Mouse (Mus musculus) thymus, adult 2 months (tissue): ENCODE measurements around the gene Ltbp2. TPM values are rescaled to one million over a fixed set of nuclear protein-coding genes. Genes with fewer than 3 reads are reported as not detected.

Experiments used
- DNase-seq: peaks from one replicate; pipeline ENCODE4 v3.0.0; 2021
- H3K27ac ChIP-seq: fragments of 200-500 bp; 2 replicates; pipeline ENCODE4 v1.5.1; 2012; ENCODE audit warnings: low read length, control low read depth; ENCODE audit not compliant: control insufficient read depth, insufficient read depth
- H3K27me3 ChIP-seq: fragments of 200-500 bp; 2 replicates; pipeline ENCODE4 v1.6.1; 2012; ENCODE audit warnings: mild to moderate bottlenecking, low read length, moderate library complexity, mixed read lengths; ENCODE audit not compliant: control insufficient read depth, insufficient read depth
- H3K36me3 ChIP-seq: fragments of 200-500 bp; 2 replicates; pipeline ENCODE4 v1.6.1; 2012; ENCODE audit warnings: mild to moderate bottlenecking, low read length, moderate library complexity; ENCODE audit not compliant: control insufficient read depth, insufficient read depth
- H3K4me1 ChIP-seq: fragments of 200-500 bp; replicated peaks from 2 replicates; pipeline ENCODE4 v1.6.1; 2012; ENCODE audit warnings: low read length; ENCODE audit not compliant: control insufficient read depth, insufficient read depth
- H3K4me3 ChIP-seq: fragments of 200-500 bp; 2 replicates; pipeline ENCODE4 v1.5.1; 2012; ENCODE audit warnings: mild to moderate bottlenecking, low read length, control low read depth, moderate library complexity; ENCODE audit not compliant: control insufficient read depth, insufficient read depth
- CTCF ChIP-seq: fragments of 200-500 bp; IDR thresholded peaks from 2 replicates; pipeline ENCODE4 v1.5.1; 2012; ENCODE audit warnings: mild to moderate bottlenecking, control low read depth, low read length, moderate library complexity, borderline replicate concordance; ENCODE audit not compliant: control insufficient read depth, poor library complexity, insufficient read depth; ENCODE audit errors: extremely low read depth
- POLR2A ChIP-seq: fragments of 200-500 bp; IDR thresholded peaks from 2 replicates; pipeline ENCODE4 v1.6.1; 2012; ENCODE audit warnings: mild to moderate bottlenecking, low read length, control low read depth, moderate library complexity; ENCODE audit not compliant: control insufficient read depth, poor library complexity, insufficient read depth; ENCODE audit errors: extremely low read depth
- WGBS: fragments of 180-500 bp; shearing (Covaris S2); methylation state at CpG from one replicate; pipeline ENCODE4 v1.1.7; 2018; 5-methylcytosine and 5-hydroxymethylcytosine counted together
- polyA plus RNA-seq: library from polyadenylated mRNA; depleted of rRNA; stranded (reverse); fragments of >200 nt; gene quantifications from 2 replicates; pipeline ENCODE4 v1.2.3, GENCODE M21; 2012

The Ltbp2 gene
- polyA plus RNA-seq, 1 experiment: 14.3 TPM

- TF ChIP-seq POLR2A (no peak), CTCF (no peak)
- Histone ChIP-seq H3K36me3 (no peaks in the 10 kb centered on the region), H3K4me1 (no peaks in the 10 kb centered on the region), H3K4me3 (no peak overlapping the region), H3K27ac (no peak overlapping the region), H3K27me3 (no peaks in the 10 kb centered on the region)
- DNase-seq: no peak
- WGBS: 88% methylated on average over 4 of the region's 4 CpGs
These were observed 6.5 kb upstream of the Ltbp2 start for GRCm38 (mm10) chr12:84882796-84883195.

- Histone ChIP-seq H3K4me1 (no peaks in the 10 kb centered on the region; the same call in 1 of the 2 replicates), H3K27me3 (peaks cover 13% of the 10 kb centered on the region; the same call in 1 of the 2 replicates), H3K27ac (no peak overlapping the region), H3K36me3 (no peaks in the 10 kb centered on the region), H3K4me3 (no peak overlapping the region)
- DNase-seq: no peak
- TF ChIP-seq POLR2A (no peak), CTCF (no peak)
- 61% methylated on average over 11 of the region's 11 CpGs for WGBS
These were observed 3.8 kb upstream of the Ltbp2 start for GRCm38 (mm10) chr12:84880091-84880490.

- TF ChIP-seq CTCF: no peak
- Histone ChIP-seq H3K36me3 (no peaks in the 10 kb centered on the region), H3K27ac (no peak overlapping the region), H3K4me3 (peak overlapping the region; percentile 6), H3K4me1 (no peaks in the 10 kb centered on the region; the same call in 1 of the 2 replicates), H3K27me3 (peaks cover 17% of the 10 kb centered on the region; the same call in 1 of the 2 replicates)
- 2% methylated on average over 59 of the region's 59 CpGs for WGBS
- peak; percentile 8 for DNase-seq
These were observed 411 bp downstream of the Ltbp2 start for GRCm38 (mm10) chr12:84875761-84876480.

GRCm38 (mm10) chr12:84873434-84873833 is 2.9 kb downstream of the Ltbp2 start:
- peaks cover 17% of the 10 kb centered on the region; the same call in 1 of the 2 replicates for H3K27me3 ChIP-seq
- H3K36me3 ChIP-seq: no peaks in the 10 kb centered on the region
- 0% methylated on average over 3 of the region's 3 CpGs for WGBS
- no peak for DNase-seq
- TF ChIP-seq POLR2A (no peak), CTCF (no peak)
- H3K27ac ChIP-seq: no peak overlapping the region
- H3K4me3 ChIP-seq: no peak overlapping the region
- H3K4me1 ChIP-seq: no peaks in the 10 kb centered on the region; the same call in 1 of the 2 replicates

GRCm38 (mm10) chr12:84872310-84872709 is 4.0 kb downstream of the Ltbp2 start:
- Histone ChIP-seq H3K36me3 (no peaks in the 10 kb centered on the region), H3K4me3 (no peak overlapping the region), H3K4me1 (no peaks in the 10 kb centered on the region; the same call in 1 of the 2 replicates), H3K27me3 (peaks cover 17% of the 10 kb centered on the region; the same call in 1 of the 2 replicates), H3K27ac (no peak overlapping the region)
- DNase-seq: no peak
- TF ChIP-seq CTCF: no peak
- TF ChIP-seq POLR2A: no peak
- 83% methylated on average over 2 of the region's 2 CpGs for WGBS

GRCm38 (mm10) chr12:84865431-84865830 is 10.9 kb downstream of the Ltbp2 start:
- TF ChIP-seq POLR2A (no peak), CTCF (no peak)
- no peak for DNase-seq
- no peak overlapping the region for H3K27ac ChIP-seq
- 94% methylated on average over 9 of the region's 9 CpGs for WGBS
- no peaks in the 10 kb centered on the region for H3K27me3 ChIP-seq
- H3K36me3 ChIP-seq: no peaks in the 10 kb centered on the region
- H3K4me3 ChIP-seq: no peak overlapping the region
- H3K4me1 ChIP-seq: no peaks in the 10 kb centered on the region

- WGBS: 57% methylated on average over 7 of the region's 7 CpGs
- Histone ChIP-seq H3K36me3 (no peaks in the 10 kb centered on the region), H3K27ac (no peak overlapping the region), H3K4me3 (no peak overlapping the region), H3K4me1 (no peaks in the 10 kb centered on the region), H3K27me3 (no peaks in the 10 kb centered on the region)
- TF ChIP-seq POLR2A (no peak), CTCF (no peak)
- no peak for DNase-seq
These were observed 11.5 kb downstream of the Ltbp2 start for GRCm38 (mm10) chr12:84864801-84865200.
